Mouse (Mus musculus) midbrain, embryonic 16.5 days (tissue): ENCODE measurements around the gene Gtf3a. TPM values are rescaled to one million over a fixed set of nuclear protein-coding genes. Genes with fewer than 3 reads are reported as not detected.

ENCODE experiments used
- polyA plus RNA-seq: library from polyadenylated mRNA; unstranded; fragments of >200 nt; fragmentation: Nextera tagmentation; extraction: Ambion mirVana; gene quantifications from 2 replicates; pipeline ENCODE4 v1.2.1, GENCODE M21; 2015

Gene Gtf3a
- polyA plus RNA-seq, 1 experiment from 2014 or later = 116 TPM

Other genes with a start within 250 kb of the Gtf3a start
- gene Usp12, start 153.7 kb upstream of the Gtf3a start, polyA plus RNA-seq = 14.5 and 16.6 TPM in 2 replicates
- 300 and 310 TPM in 2 replicates for gene Rpl21, start 115.8 kb upstream of the Gtf3a start, polyA plus RNA-seq
- 10.2 and 10.8 TPM in 2 replicates for gene Rasl11a, start 103.6 kb upstream of the Gtf3a start, polyA plus RNA-seq
- 28.4 and 31.2 TPM in 2 replicates for gene Mtif3, start 15.1 kb downstream of the Gtf3a start, polyA plus RNA-seq
- gene Lnx2, start 127.9 kb downstream of the Gtf3a start, polyA plus RNA-seq = 4.5 and 5.0 TPM in 2 replicates
- 87.6 and 89.7 TPM in 2 replicates for gene Polr1d, start 128.4 kb downstream of the Gtf3a start, polyA plus RNA-seq
- 2.2 and 4.2 TPM in 2 replicates for gene Gsx1, start 240.0 kb downstream of the Gtf3a start, polyA plus RNA-seq